Mouse (Mus musculus) stomach, embryonic 14.5 days (tissue): ENCODE results near the gene Pspn. TPM values are rescaled to one million over a fixed set of nuclear protein-coding genes. Genes with fewer than 3 reads are reported as not detected.

Source experiments
- ATAC-seq: fragments of 200-750 bp; cut with Nextera tagmentation; 2 replicates; pipeline ENCODE4 v1.8.0; 2017; ENCODE audit warnings: low read depth, moderate TSS enrichment; ENCODE audit not compliant: insufficient number of reproducible peaks, insufficient read depth, low FRiP score
- H3K27ac ChIP-seq: fragments of 300-500 bp; sonication (generic); 2 replicates; pipeline ENCODE4 v1.5.1; 2014; ENCODE audit warnings: mild to moderate bottlenecking, low read length, moderate library complexity, mixed read lengths
- H3K27me3 ChIP-seq: fragments of 300-500 bp; sonication (generic); 2 replicates; pipeline ENCODE4 v1.6.1; 2014; ENCODE audit warnings: low read length, control low read depth, mixed read lengths; ENCODE audit not compliant: control insufficient read depth, insufficient read depth
- H3K36me3 ChIP-seq: fragments of 300-500 bp; sonication (generic); 2 replicates; pipeline ENCODE4 v1.6.1; 2014; ENCODE audit warnings: mild to moderate bottlenecking, control low read depth, low read length, moderate library complexity, mixed read lengths; ENCODE audit not compliant: control insufficient read depth, insufficient read depth
- H3K4me1 ChIP-seq: fragments of 300-500 bp; sonication (generic); 2 replicates; pipeline ENCODE4 v1.6.1; 2014; ENCODE audit warnings: low read length, control low read depth, mixed read lengths; ENCODE audit not compliant: control insufficient read depth, insufficient read depth
- H3K4me2 ChIP-seq: fragments of 300-500 bp; sonication (generic); replicated peaks from 2 replicates; pipeline ENCODE4 v1.6.1; 2014; ENCODE audit warnings: low read depth, low read length, control low read depth
- H3K4me3 ChIP-seq: fragments of 300-500 bp; sonication (generic); 2 replicates; pipeline ENCODE4 v1.5.1; 2014; ENCODE audit warnings: low read depth, low read length, control low read depth
- H3K9ac ChIP-seq: fragments of 300-500 bp; sonication (generic); replicated peaks from 2 replicates; pipeline ENCODE4 v1.6.1; 2014; ENCODE audit warnings: low read depth, mild to moderate bottlenecking, control low read depth, low read length, moderate library complexity, mixed read lengths
- H3K9me3 ChIP-seq: fragments of 300-500 bp; sonication (generic); 2 replicates; pipeline ENCODE4 v1.6.1; 2016; ENCODE audit warnings: low read depth, low read length, control low read depth; ENCODE audit not compliant: control insufficient read depth
- WGBS: fragments of 180-500 bp; shearing (Covaris S2); extraction: QIAGEN DNeasy Blood & Tissue Kit; methylation state at CpG from one replicate; pipeline ENCODE4 v1.1.7; 2014; 5-methylcytosine and 5-hydroxymethylcytosine counted together
- polyA plus RNA-seq: library from polyadenylated mRNA; unstranded; fragments of >200 nt; fragmentation: Nextera tagmentation; extraction: Ambion mirVana; gene quantifications from 2 replicates; pipeline ENCODE4 v1.2.1, GENCODE M21; 2014

Pspn gene
- polyA plus RNA-seq, 1 experiment from 2014 or later: 1.0 TPM

GRCm38 (mm10) chr17:56989467-56990114 lies 10.2 kb downstream of the Pspn start:
- H3K36me3 ChIP-seq: peaks cover 18% of the 10 kb centered on the region
- H3K4me3 ChIP-seq: peak overlapping the region; percentile 91
- no peaks in the 10 kb centered on the region for H3K9me3 ChIP-seq
- H3K27me3 ChIP-seq: no peaks in the 10 kb centered on the region
- peak overlapping the region; percentile 69 for H3K4me2 ChIP-seq
- peak overlapping the region; percentile 46 for H3K9ac ChIP-seq
- peak; percentile 91 for ATAC-seq
- H3K4me1 ChIP-seq: peaks cover 6% of the 10 kb centered on the region
- H3K27ac ChIP-seq: peak overlapping the region; percentile 59; the same call in 1 of the 2 replicates
- WGBS: 2% methylated on average over 25 of the region's 25 CpGs

- no peaks in the 10 kb centered on the region for H3K9me3 ChIP-seq
- peak overlapping the region; percentile 91 for H3K4me3 ChIP-seq
- peaks cover 15% of the 10 kb centered on the region for H3K36me3 ChIP-seq
- WGBS: 65% methylated on average over 7 of the region's 7 CpGs
- H3K4me2 ChIP-seq: peak overlapping the region; percentile 69
- H3K27ac ChIP-seq: no peak overlapping the region
- no peak for ATAC-seq
- peaks cover 6% of the 10 kb centered on the region for H3K4me1 ChIP-seq
- no peak overlapping the region; the same call in 1 of the 2 replicates for H3K9ac ChIP-seq
- no peaks in the 10 kb centered on the region for H3K27me3 ChIP-seq
Measured at GRCm38 (mm10) chr17:56988921-56989430, 10.8 kb downstream of the Pspn start.

GRCm38 (mm10) chr17:56988441-56988840 lies 11.4 kb downstream of the Pspn start:
- no peak overlapping the region for H3K4me3 ChIP-seq
- H3K27ac ChIP-seq: no peak overlapping the region
- no peak overlapping the region for H3K4me2 ChIP-seq
- peaks cover 6% of the 10 kb centered on the region for H3K4me1 ChIP-seq
- no peak for ATAC-seq
- H3K9me3 ChIP-seq: no peaks in the 10 kb centered on the region
- no peaks in the 10 kb centered on the region for H3K27me3 ChIP-seq
- peaks cover 10% of the 10 kb centered on the region for H3K36me3 ChIP-seq
- H3K9ac ChIP-seq: no peak overlapping the region
- WGBS: 78% methylated on average over 7 of the region's 7 CpGs

- 84% methylated on average over 3 of the region's 3 CpGs for WGBS
- Histone ChIP-seq H3K4me2 (no peak overlapping the region), H3K27ac (no peak overlapping the region), H3K27me3 (no peaks in the 10 kb centered on the region), H3K9me3 (no peaks in the 10 kb centered on the region), H3K4me1 (peaks cover 5% of the 10 kb centered on the region), H3K36me3 (no peaks in the 10 kb centered on the region), H3K9ac (no peak overlapping the region), H3K4me3 (no peak overlapping the region)
- ATAC-seq: no peak
Measured at GRCm38 (mm10) chr17:56986105-56986805, 13.6 kb downstream of the Pspn start.

GRCm38 (mm10) chr17:56985656-56986055 lies 14.2 kb downstream of the Pspn start:
- H3K9ac ChIP-seq: no peak overlapping the region

GRCm38 (mm10) chr17:56984886-56985285 lies 14.9 kb downstream of the Pspn start:
- Histone ChIP-seq H3K27me3 (no peaks in the 10 kb centered on the region), H3K4me3 (no peak overlapping the region), H3K9me3 (no peaks in the 10 kb centered on the region), H3K27ac (no peak overlapping the region), H3K4me2 (no peak overlapping the region), H3K36me3 (no peaks in the 10 kb centered on the region), H3K9ac (no peak overlapping the region), H3K4me1 (no peaks in the 10 kb centered on the region)
- no peak for ATAC-seq
- WGBS: 83% methylated on average over 9 of the region's 9 CpGs

More at GRCm38 (mm10) chr17:56985656-56986055, 14.2 kb downstream of the Pspn start:
- H3K36me3 ChIP-seq: no peaks in the 10 kb centered on the region
- no peak for ATAC-seq
- H3K9me3 ChIP-seq: no peaks in the 10 kb centered on the region
- H3K27ac ChIP-seq: no peak overlapping the region
- H3K4me2 ChIP-seq: no peak overlapping the region
- H3K4me3 ChIP-seq: no peak overlapping the region
- 69% methylated on average over 3 of the region's 3 CpGs for whole genome bisulfite sequencing
- H3K27me3 ChIP-seq: no peaks in the 10 kb centered on the region
- no peaks in the 10 kb centered on the region for H3K4me1 ChIP-seq

GRCm38 (mm10) chr17:56982013-56982412 lies 17.8 kb downstream of the Pspn start, which contains the start of gene Acer1:
Acer1 (minus strand) TSS chr17:56982126.
- Histone ChIP-seq H3K4me1 (no peaks in the 10 kb centered on the region), H3K9me3 (no peaks in the 10 kb centered on the region), H3K4me2 (no peak within 1 kb of the TSS), H3K4me3 (no peak within 1 kb of the TSS), H3K36me3 (no peaks in the 10 kb centered on the region), H3K27me3 (no peaks in the 10 kb centered on the region), H3K27ac (no peak within 1 kb of the TSS), H3K9ac (no peak within 1 kb of the TSS)
- no peak for ATAC-seq
- WGBS: 75% methylated on average over 5 of the region's 5 CpGs

GRCm38 (mm10) chr17:56981049-56981448 lies 18.8 kb downstream of the Pspn start:
- H3K4me2 ChIP-seq: no peak overlapping the region

More at GRCm38 (mm10) chr17:56981049-56981448, 18.8 kb downstream of the Pspn start:
- H3K36me3 ChIP-seq: no peaks in the 10 kb centered on the region
- H3K9ac ChIP-seq: no peak overlapping the region
- no peak overlapping the region for H3K27ac ChIP-seq
- no peaks in the 10 kb centered on the region for H3K27me3 ChIP-seq
- H3K9me3 ChIP-seq: no peaks in the 10 kb centered on the region
- no peaks in the 10 kb centered on the region for H3K4me1 ChIP-seq
- no peak overlapping the region for H3K4me3 ChIP-seq
- no peak for ATAC-seq
- 62% methylated on average over 7 of the region's 7 CpGs for WGBS
